Mouse (Mus musculus) forebrain, embryonic 14.5 days (tissue): Measurements from ENCODE around the gene Olfr239. TPM values are rescaled to one million over a fixed set of nuclear protein-coding genes. Genes with fewer than 3 reads are reported as not detected.
"Not testable (repeated sequence)": the region's sequence is repeated elsewhere in the genome, so short reads cannot be mapped to it uniquely, and the experiment has no call there.

Experiments
- ATAC-seq: fragments of 200-750 bp; cut with Nextera tagmentation; 2 replicates; pipeline ENCODE4 v1.8.0; 2017; ENCODE audit warnings: mild to moderate bottlenecking, moderate library complexity
- DNase-seq: peaks from one replicate; pipeline ENCODE4 v3.0.0-alpha.2; 2015; ENCODE audit warnings: low spot score
- H3K27ac ChIP-seq: fragments of 300-500 bp; sonication (generic); 2 replicates; pipeline ENCODE4 v1.5.1; 2014; ENCODE audit warnings: low read depth, mild to moderate bottlenecking, control low read depth, low read length, moderate library complexity
- H3K27me3 ChIP-seq: fragments of 300-500 bp; sonication (generic); replicated peaks from 2 replicates; pipeline ENCODE4 v1.6.1; 2014; ENCODE audit warnings: low read length, control low read depth, mixed read lengths; ENCODE audit not compliant: control insufficient read depth, insufficient read depth
- H3K36me3 ChIP-seq: fragments of 300-500 bp; sonication (generic); 2 replicates; pipeline ENCODE4 v1.6.1; 2014; ENCODE audit warnings: low read length, control low read depth; ENCODE audit not compliant: control insufficient read depth, insufficient read depth
- H3K4me1 ChIP-seq: fragments of 300-500 bp; sonication (generic); 2 replicates; pipeline ENCODE4 v1.6.1; 2014; ENCODE audit warnings: antibody characterized with exemption, low read length, control low read depth; ENCODE audit not compliant: control insufficient read depth, insufficient read depth
- H3K4me2 ChIP-seq: fragments of 300-500 bp; sonication (generic); 2 replicates; pipeline ENCODE4 v1.6.1; 2014; ENCODE audit warnings: mild to moderate bottlenecking, control low read depth, low read length
- H3K4me3 ChIP-seq: fragments of 300-500 bp; sonication (generic); 2 replicates; pipeline ENCODE4 v1.5.1; 2014; ENCODE audit warnings: low read depth, low read length, control low read depth
- H3K9ac ChIP-seq: fragments of 300-500 bp; sonication (generic); 2 replicates; pipeline ENCODE4 v1.6.1; 2014; ENCODE audit warnings: mild to moderate bottlenecking, low read length, control low read depth, moderate library complexity
- H3K9me3 ChIP-seq: fragments of 300-500 bp; sonication (generic); replicated peaks from 2 replicates; pipeline ENCODE4 v1.6.1; 2016; ENCODE audit warnings: low read length, control low read depth, mixed read lengths; ENCODE audit not compliant: control insufficient read depth
- WGBS: fragments of 180-500 bp; shearing (Covaris S2); extraction: QIAGEN DNeasy Blood & Tissue Kit; methylation state at CpG from one replicate; pipeline ENCODE4 v1.1.7; 2014; 5-methylcytosine and 5-hydroxymethylcytosine counted together
- polyA plus RNA-seq: library from polyadenylated mRNA; unstranded; fragments of >200 nt; fragmentation: Nextera tagmentation; extraction: Ambion mirVana; gene quantifications from 2 replicates; pipeline ENCODE4 v1.2.1, GENCODE M21; 2014

Gene Olfr239
- polyA plus RNA-seq, result not detected in 2 replicates

GRCm38 (mm10) chr17:33191002-33191401 is at the start of gene Olfr239:
Gene Olfr239 (plus strand): TSS chr17:33191302.
- H3K4me1 ChIP-seq, H3K4me3 ChIP-seq, H3K4me2 ChIP-seq, ATAC-seq, H3K27me3 ChIP-seq, H3K36me3 ChIP-seq, DNase-seq, H3K9ac ChIP-seq, H3K27ac ChIP-seq, H3K9me3 ChIP-seq: not testable (repeated sequence)
- no CpG with 5 or more reads among the region's 2 CpGs for WGBS

GRCm38 (mm10) chr17:33168147-33168546 is 23.0 kb upstream of the Olfr239 start, which contains the start of gene Olfr55:
Gene Olfr55 (plus strand): TSS chr17:33168447.
- not testable (repeated sequence) for DNase-seq, H3K4me2 ChIP-seq, H3K4me3 ChIP-seq, H3K9me3 ChIP-seq, H3K9ac ChIP-seq, ATAC-seq, H3K27ac ChIP-seq, H3K27me3 ChIP-seq, H3K36me3 ChIP-seq, H3K4me1 ChIP-seq
- 80% methylated on average over 1 of the region's 1 CpGs for WGBS

- DNase-seq (no peak), ATAC-seq (no peak)
- H3K9ac ChIP-seq, result no peak within 1 kb of the TSS
- no peak within 1 kb of the TSS for H3K27ac ChIP-seq
- no peaks in the 10 kb centered on the region for H3K4me1 ChIP-seq
- no peaks in the 10 kb centered on the region; the same call in 1 of the 2 replicates for H3K9me3 ChIP-seq
- no peak within 1 kb of the TSS for H3K4me3 ChIP-seq
- no peaks in the 10 kb centered on the region for H3K36me3 ChIP-seq
- no peaks in the 10 kb centered on the region for H3K27me3 ChIP-seq
- H3K4me2 ChIP-seq, result no peak within 1 kb of the TSS
- 83% methylated on average over 2 of the region's 2 CpGs for WGBS
Measured at GRCm38 (mm10) chr17:33221590-33221989, 30.5 kb downstream of the Olfr239 start, which contains the start of gene Olfr1564. Gene Olfr1564 (minus strand): TSS chr17:33221690.

- not testable (repeated sequence) for H3K9me3 ChIP-seq, H3K4me3 ChIP-seq, H3K9ac ChIP-seq, ATAC-seq, H3K4me2 ChIP-seq, H3K27ac ChIP-seq, DNase-seq, H3K4me1 ChIP-seq, H3K27me3 ChIP-seq
- peaks cover 14% of the 10 kb centered on the region for H3K36me3 ChIP-seq
- whole genome bisulfite sequencing, result 96% methylated on average over 1 of the region's 1 CpGs
Measured at GRCm38 (mm10) chr17:33236646-33237045, 45.5 kb downstream of the Olfr239 start.

Other genes with a start within 250 kb of the Olfr239 start
- 3.6 and 4.5 TPM in 2 replicates for gene Cyp4f13, start 243.9 kb upstream of the Olfr239 start, polyA plus RNA-seq
- gene Zfp472, start 225.5 kb upstream of the Olfr239 start, polyA plus RNA-seq, result 12.1 and 12.7 TPM in 2 replicates
- gene Zfp952, start 198.2 kb upstream of the Olfr239 start, polyA plus RNA-seq, result 17.5 and 20.0 TPM in 2 replicates
- 25.5 and 29.9 TPM in 2 replicates for gene Zfp763, start 157.9 kb upstream of the Olfr239 start, polyA plus RNA-seq
- not detected in 2 replicates for gene 4921501E09Rik, start 123.2 kb upstream of the Olfr239 start, polyA plus RNA-seq
- gene Zfp563, start 102.0 kb upstream of the Olfr239 start, polyA plus RNA-seq, result 24.4 and 26.6 TPM in 2 replicates
- gene Morc2b, start 51.6 kb upstream of the Olfr239 start, polyA plus RNA-seq, result 0.22 TPM in 1 of 2 replicates, not detected in the other
- not detected in 2 replicates for gene Olfr55, start 22.9 kb upstream of the Olfr239 start, polyA plus RNA-seq
- not detected in 2 replicates for gene Olfr1564, start 30.4 kb downstream of the Olfr239 start, polyA plus RNA-seq
- gene Zfp955a, start 63.8 kb downstream of the Olfr239 start, polyA plus RNA-seq, result 28.7 and 29.8 TPM in 2 replicates
- 0.04 TPM in 1 of 2 replicates, not detected in the other for gene Olfr63, start 73.4 kb downstream of the Olfr239 start, polyA plus RNA-seq
- gene Zfp955b, start 98.2 kb downstream of the Olfr239 start, polyA plus RNA-seq, result 14.0 and 15.3 TPM in 2 replicates
- 33.4 and 38.3 TPM in 2 replicates for gene Zfp81, start 167.6 kb downstream of the Olfr239 start, polyA plus RNA-seq
- gene Zfp101, start 203.3 kb downstream of the Olfr239 start, polyA plus RNA-seq, result 21.1 and 23.3 TPM in 2 replicates
- gene Actl9, start 241.6 kb downstream of the Olfr239 start, polyA plus RNA-seq, result not detected in 2 replicates